Mouse (Mus musculus) liver, embryonic 11.5 days (tissue): ENCODE results near the gene Eno3. TPM values are rescaled to one million over a fixed set of nuclear protein-coding genes. Genes with fewer than 3 reads are reported as not detected.

Experiments
- ATAC-seq: fragments of 200-750 bp; cut with Nextera tagmentation; replicated peaks from 2 replicates; pipeline ENCODE4 v1.8.0; 2017; ENCODE audit warnings: moderate number of reproducible peaks, mild to moderate bottlenecking, moderate TSS enrichment, moderate library complexity; ENCODE audit not compliant: low FRiP score
- DNase-seq: peaks from one replicate; pipeline ENCODE4 v3.0.0-alpha.2; 2017; ENCODE audit warnings: low spot score
- H3K27ac ChIP-seq: fragments of 300-500 bp; sonication (generic); 2 replicates; pipeline ENCODE4 v1.5.1; 2014; ENCODE audit warnings: mild to moderate bottlenecking, low read depth, low read length, control low read depth
- H3K27me3 ChIP-seq: fragments of 300-500 bp; sonication (generic); replicated peaks from 2 replicates; pipeline ENCODE4 v1.6.1; 2014; ENCODE audit warnings: low read length, mixed read lengths; ENCODE audit not compliant: control insufficient read depth, insufficient read depth
- H3K36me3 ChIP-seq: fragments of 300-500 bp; sonication (generic); 2 replicates; pipeline ENCODE4 v1.6.1; 2014; ENCODE audit warnings: mild to moderate bottlenecking, low read length, moderate library complexity, mixed read lengths; ENCODE audit not compliant: control insufficient read depth, insufficient read depth
- H3K4me1 ChIP-seq: fragments of 300-500 bp; sonication (generic); replicated peaks from 2 replicates; pipeline ENCODE4 v1.6.1; 2014; ENCODE audit warnings: low read length, mixed read lengths; ENCODE audit not compliant: control insufficient read depth, insufficient read depth
- H3K4me2 ChIP-seq: fragments of 300-500 bp; sonication (generic); 2 replicates; pipeline ENCODE4 v1.6.1; 2014; ENCODE audit warnings: mild to moderate bottlenecking, control low read depth, moderate library complexity
- H3K4me3 ChIP-seq: fragments of 300-500 bp; sonication (generic); 2 replicates; pipeline ENCODE4 v1.5.1; 2014; ENCODE audit warnings: low read depth, low read length, control low read depth
- H3K9ac ChIP-seq: fragments of 300-500 bp; sonication (generic); 2 replicates; pipeline ENCODE4 v1.6.1; 2014; ENCODE audit warnings: low read depth, low read length, control low read depth
- H3K9me3 ChIP-seq: fragments of 300-500 bp; sonication (generic); 2 replicates; pipeline ENCODE4 v1.6.1; 2016; ENCODE audit warnings: low read length, inconsistent platforms, mixed read lengths; ENCODE audit not compliant: control insufficient read depth
- WGBS: fragments of 180-500 bp; shearing (Covaris S2); extraction: QIAGEN DNeasy Blood & Tissue Kit; methylation state at CpG from one replicate; pipeline ENCODE4 v1.1.7; 2014; 5-methylcytosine and 5-hydroxymethylcytosine counted together
- polyA plus RNA-seq: library from polyadenylated mRNA; unstranded; fragments of >200 nt; fragmentation: Nextera tagmentation; extraction: Ambion mirVana; gene quantifications from 2 replicates; pipeline ENCODE4 v1.2.1, GENCODE M21; 2014

Eno3 gene
- polyA plus RNA-seq, 1 experiment from 2014 or later = 20.1 TPM

DNA sequence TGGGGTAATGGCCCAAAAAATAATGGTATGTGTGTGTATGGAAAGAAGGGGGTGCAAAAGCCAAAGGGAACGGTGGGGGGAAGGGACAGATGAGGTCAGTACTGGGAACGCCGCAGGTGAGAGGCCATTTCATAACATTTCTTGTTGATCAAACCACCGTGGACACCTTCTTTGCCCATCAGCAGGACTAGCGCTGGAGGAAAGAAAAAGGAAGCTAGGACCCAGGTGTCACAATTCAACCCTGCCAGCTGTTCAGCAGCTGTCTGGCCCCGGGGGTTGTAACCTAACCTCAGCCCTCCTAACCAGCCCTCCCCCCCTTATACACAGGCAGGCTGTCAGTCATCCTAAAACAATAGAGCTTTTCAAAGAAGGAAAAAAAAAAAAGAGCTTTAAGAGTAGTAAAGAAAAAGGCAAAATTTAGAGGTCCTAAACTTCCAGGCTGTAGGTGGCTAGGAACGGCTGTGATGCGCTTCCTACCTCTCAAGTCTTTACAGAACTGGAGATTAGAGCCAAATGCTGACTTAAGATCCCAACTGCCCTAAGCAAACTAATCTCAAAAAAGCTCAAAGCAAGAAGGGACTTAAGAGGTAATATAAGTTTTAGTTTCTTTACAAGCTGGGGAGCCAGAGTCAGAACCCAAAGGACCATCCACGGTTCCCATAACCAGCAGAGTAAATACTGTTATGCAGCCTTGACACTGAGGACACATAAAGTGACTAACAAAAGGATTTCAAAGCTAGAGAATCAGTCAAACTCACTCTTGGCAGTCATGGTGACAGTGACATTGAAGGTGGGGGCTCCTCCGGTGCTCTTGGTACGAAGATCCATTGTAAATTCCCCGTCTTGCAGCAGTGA lies 4.7 kb upstream of the Eno3 start:
- ATAC-seq (no peak), DNase-seq (no peak)
- Histone ChIP-seq H3K4me3 (peak overlapping the region; percentile 100), H3K4me1 (peaks cover 63% of the 10 kb centered on the region), H3K4me2 (peak overlapping the region; percentile 92), H3K36me3 (peaks cover 34% of the 10 kb centered on the region), H3K9me3 (no peaks in the 10 kb centered on the region), H3K27ac (peak overlapping the region; percentile 100), H3K27me3 (no peaks in the 10 kb centered on the region), H3K9ac (peak overlapping the region; percentile 100)
- WGBS = 52% methylated on average over 12 of the region's 12 CpGs

DNA sequence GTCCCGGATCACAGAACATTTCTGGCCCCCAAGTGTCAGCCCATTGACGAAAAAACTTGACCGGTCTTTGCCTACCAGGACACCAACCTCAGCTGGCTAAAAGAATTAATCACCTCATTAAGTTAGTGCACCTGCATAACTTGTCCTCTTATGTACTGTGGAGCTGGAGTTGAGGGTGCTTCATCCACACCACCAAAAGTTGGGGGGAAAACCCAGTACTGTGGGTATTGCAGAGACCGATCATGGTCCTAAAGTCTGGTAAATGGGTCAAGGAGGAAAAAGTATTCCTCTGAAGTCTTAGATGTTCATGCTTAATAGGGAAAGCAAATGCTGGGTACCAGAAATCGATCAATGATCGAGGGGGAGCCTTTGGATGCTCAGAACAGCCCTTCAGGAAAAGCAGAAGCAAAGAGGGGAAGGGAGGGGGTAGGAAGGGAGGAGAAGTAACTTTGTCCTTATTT lies 4.1 kb upstream of the Eno3 start:
- ATAC-seq (no peak), DNase-seq (no peak)
- H3K4me1 ChIP-seq = peaks cover 69% of the 10 kb centered on the region
- peak overlapping the region; percentile 100 for H3K4me3 ChIP-seq
- peak overlapping the region; percentile 100 for H3K27ac ChIP-seq
- peaks cover 34% of the 10 kb centered on the region for H3K36me3 ChIP-seq
- peak overlapping the region; percentile 92 for H3K4me2 ChIP-seq
- no peaks in the 10 kb centered on the region for H3K27me3 ChIP-seq
- no peaks in the 10 kb centered on the region for H3K9me3 ChIP-seq
- H3K9ac ChIP-seq = peak overlapping the region; percentile 100
- WGBS = 32% methylated on average over 6 of the region's 6 CpGs

DNA sequence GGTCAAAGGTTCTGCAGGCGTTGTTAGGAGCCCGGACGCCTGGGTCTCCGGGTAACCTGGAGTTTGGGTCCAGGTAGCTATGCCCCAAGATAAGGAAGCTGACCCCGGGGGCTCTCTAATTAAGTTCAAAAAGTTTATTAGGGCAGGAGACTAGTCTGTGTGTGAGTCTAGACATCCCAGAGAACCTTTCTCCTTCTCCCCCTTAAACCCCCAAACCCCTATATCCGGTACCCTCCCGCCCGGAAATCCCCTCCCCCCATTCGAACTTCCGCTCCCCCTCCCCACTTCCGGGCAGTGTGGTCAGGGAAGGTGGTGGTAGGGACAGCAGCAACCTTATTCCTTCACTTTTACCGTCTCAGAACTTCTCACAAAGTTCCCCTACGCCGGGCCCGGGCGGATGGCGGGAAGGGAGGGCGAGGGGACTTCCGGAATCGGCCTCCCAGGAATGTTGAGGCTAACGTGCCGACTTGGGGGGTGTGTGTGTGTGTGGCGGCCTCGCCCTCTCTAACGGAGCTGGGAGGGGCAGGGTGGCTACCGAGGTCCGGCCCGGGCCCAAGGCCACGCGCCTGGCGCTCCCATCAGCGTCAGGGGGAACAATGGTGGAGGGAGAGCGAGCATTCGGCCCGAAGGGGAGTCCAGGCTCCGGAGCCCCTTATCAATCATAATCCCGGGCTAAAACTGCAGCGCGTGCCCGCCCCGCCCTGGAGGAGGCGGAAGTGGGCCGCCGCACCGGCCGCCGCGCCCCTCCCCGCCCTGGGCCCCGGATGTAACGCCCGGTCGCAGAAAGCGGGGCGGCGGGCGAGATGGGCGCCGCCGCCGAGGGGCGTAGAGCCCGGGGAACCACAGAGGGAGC lies 3.4 kb upstream of the Eno3 start:
- Histone ChIP-seq H3K9ac (peak overlapping the region; percentile 100), H3K27ac (peak overlapping the region; percentile 100), H3K4me2 (peak overlapping the region; percentile 92), H3K9me3 (no peaks in the 10 kb centered on the region), H3K27me3 (no peaks in the 10 kb centered on the region), H3K4me1 (peaks cover 71% of the 10 kb centered on the region), H3K36me3 (peaks cover 34% of the 10 kb centered on the region), H3K4me3 (peak overlapping the region; percentile 100)
- ATAC-seq = peak; percentile 61
- under 1% methylated on average over 62 of the region's 63 CpGs for WGBS
- peak; percentile 85 for DNase-seq

DNA sequence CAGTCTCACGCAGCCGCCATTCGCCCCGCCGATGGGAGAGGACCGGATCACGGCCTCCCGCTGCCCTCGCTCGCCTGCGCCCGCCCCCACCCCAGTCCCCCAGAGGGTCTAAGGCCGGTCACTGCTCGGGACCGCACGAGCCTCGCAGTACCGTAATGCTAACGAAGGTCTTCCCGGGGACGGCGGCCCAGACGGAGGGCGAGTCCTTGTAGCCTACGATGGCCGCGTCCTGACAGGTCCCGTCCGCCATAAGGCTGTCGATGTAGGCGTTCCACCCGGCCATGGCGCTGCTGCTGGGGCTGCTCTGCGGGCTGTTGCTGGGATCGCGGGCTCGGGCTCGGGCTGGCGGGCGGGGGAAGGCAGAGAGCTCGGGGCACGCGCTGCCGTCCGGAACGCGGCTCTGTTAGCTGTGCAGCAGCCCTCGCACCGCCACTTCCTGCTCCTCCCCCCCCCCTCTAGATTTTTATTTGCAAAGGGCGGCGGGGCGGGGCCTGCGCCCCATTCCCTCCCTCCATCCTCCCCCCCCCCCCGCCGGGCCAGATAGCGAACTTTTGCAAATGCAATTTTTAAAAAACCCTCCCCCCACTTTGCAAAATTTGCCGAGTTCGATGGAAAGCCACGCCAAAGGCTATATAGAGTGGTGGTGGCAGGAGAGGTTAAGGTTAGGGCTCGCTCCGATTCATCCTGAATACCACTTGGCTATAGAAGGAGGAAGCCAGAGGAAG lies 2.6 kb upstream of the Eno3 start, which contains the start of gene Pfn1:
Pfn1 (minus strand) TSS at position 447 of the 725 bp plus-strand sequence.
- DNase-seq = peak; percentile 81
- Histone ChIP-seq H3K36me3 (peaks cover 30% of the 10 kb centered on the region), H3K4me3 (peak within 1 kb of the TSS; percentile 100)

DNA sequence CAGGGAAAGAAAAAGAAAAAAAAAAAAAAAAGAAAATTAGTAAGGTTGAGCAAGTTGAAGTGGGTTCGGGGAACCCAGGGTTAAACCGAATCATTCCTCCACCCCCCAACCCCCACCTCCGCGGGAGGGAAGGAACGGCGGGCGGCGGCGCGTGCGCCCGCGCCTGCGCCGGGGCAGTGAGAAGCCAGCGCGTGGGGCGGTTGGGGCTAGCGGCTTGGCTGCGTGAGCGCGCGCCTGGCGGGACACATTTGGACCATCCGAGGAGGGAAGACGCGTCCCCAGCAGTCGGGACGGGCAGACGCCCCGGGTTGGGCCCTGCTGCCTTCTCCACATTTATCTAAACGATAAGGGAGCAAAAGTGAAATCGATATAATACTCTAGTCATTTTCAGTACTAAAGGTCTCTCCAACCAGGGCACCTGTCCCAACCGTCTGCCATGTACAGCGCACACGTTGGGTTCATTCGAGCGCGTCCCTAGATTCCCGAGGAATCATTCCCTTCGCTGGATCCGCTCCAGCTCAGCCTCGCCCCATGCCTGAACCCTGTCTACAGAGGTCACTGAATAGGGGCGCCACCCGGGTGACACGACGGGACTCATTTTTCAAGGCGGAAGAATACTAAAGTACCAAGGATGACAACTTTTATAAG lies 2.0 kb upstream of the Eno3 start:
- Histone ChIP-seq H3K36me3 (peaks cover 23% of the 10 kb centered on the region), H3K4me1 (peaks cover 58% of the 10 kb centered on the region), H3K27me3 (no peaks in the 10 kb centered on the region), H3K4me3 (peak overlapping the region; percentile 100), H3K27ac (peak overlapping the region; percentile 100), H3K9me3 (no peaks in the 10 kb centered on the region), H3K4me2 (peak overlapping the region; percentile 92), H3K9ac (peak overlapping the region; percentile 100)
- ATAC-seq = peak; percentile 61
- under 1% methylated on average over 48 of the region's 48 CpGs for WGBS
- peak; percentile 85 for DNase-seq

More for the DNA sequence above, 2.6 kb upstream of the Eno3 start, which contains the start of gene Pfn1:
- Histone ChIP-seq H3K9me3 (no peaks in the 10 kb centered on the region), H3K4me2 (peak within 1 kb of the TSS; percentile 92), H3K9ac (peak within 1 kb of the TSS; percentile 100), H3K27ac (peak within 1 kb of the TSS; percentile 100), H3K27me3 (no peaks in the 10 kb centered on the region), H3K4me1 (peaks cover 65% of the 10 kb centered on the region)
- WGBS = under 1% methylated on average over 60 of the region's 61 CpGs
- ATAC-seq = peak; percentile 55

DNA sequence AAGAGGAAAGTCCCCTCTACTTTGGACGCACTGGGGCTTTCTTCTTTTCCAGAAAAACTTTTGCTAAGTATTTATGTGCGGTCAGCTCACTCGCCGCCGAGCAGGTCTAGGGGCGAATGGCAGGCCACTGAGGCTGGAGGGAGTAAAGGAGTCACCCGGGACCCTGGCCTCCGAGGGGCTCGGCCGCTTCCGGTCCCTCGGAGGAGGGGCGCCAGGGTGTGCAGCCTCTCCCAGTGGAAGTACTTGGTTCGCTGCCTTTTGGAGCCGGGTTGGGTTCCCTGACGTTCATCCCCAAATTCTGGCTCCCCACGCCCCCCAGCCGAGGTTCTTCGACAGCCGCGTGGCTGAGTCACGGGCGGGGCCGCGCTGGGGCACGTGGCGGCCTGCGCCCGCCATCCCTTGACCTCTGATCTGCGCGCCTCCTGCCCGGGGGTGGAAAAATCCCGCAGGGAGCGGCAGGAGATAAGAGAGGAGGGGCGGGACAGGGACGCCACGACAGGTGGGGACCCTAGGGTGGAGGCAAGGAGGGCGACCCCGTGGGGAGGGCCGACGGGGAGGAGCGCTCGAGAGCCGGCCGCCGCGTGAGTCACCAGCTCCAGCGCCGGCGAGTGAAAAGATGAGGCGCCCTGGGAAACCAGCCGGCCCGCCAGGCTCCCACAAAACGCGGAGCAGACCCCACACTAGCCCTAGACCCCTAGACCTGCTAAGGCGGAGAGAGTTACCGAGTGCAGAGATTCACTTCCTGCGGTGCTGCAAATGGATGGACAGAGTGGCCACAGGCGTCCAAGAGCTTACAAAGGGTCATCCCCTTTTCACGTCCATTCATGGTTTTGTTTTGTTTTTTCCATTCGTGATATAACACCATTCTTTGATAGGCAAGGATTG lies 1.2 kb upstream of the Eno3 start:
- DNase-seq (peak; percentile 83), ATAC-seq (peak; percentile 37)
- WGBS = under 1% methylated on average over 61 of the region's 61 CpGs

DNA sequence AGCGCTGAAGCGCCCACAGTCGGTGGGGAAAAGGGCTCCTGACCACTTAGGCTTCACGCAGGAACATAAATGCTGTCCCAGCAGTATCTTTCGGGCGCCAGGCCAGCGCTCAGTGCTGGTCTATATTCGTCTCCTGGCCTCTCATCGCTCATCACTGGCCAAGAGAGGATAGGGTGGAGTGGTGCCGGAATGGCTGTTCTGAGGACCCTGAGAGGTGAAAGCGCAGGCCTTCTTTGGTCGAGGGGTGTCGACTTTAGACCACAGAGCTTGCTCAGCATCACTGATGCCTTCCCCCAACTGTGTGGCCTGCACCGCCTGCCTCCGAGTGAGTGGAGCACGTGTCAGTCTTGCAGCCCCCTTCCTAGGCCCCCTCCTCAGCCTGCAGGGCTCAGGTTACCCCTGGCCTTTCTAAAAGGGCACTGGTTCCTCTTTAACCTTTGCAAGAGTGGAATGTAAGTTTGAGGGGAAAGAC lies 510 bp upstream of the Eno3 start:
- Histone ChIP-seq H3K4me2 (peak overlapping the region; percentile 92), H3K27ac (peak overlapping the region; percentile 100), H3K9ac (peak overlapping the region; percentile 100), H3K4me3 (peak overlapping the region; percentile 100), H3K9me3 (no peaks in the 10 kb centered on the region), H3K36me3 (peaks cover 13% of the 10 kb centered on the region), H3K4me1 (peaks cover 44% of the 10 kb centered on the region), H3K27me3 (no peaks in the 10 kb centered on the region)
- DNase-seq = no peak
- 11% methylated on average over 16 of the region's 16 CpGs for WGBS
- ATAC-seq = no peak

More for the DNA sequence above, 1.2 kb upstream of the Eno3 start:
- Histone ChIP-seq H3K9ac (peak overlapping the region; percentile 100), H3K4me3 (peak overlapping the region; percentile 100), H3K27me3 (no peaks in the 10 kb centered on the region), H3K36me3 (peaks cover 17% of the 10 kb centered on the region), H3K4me1 (peaks cover 51% of the 10 kb centered on the region), H3K27ac (peak overlapping the region; percentile 100), H3K4me2 (peak overlapping the region; percentile 92), H3K9me3 (no peaks in the 10 kb centered on the region)
